Mouse (Mus musculus): ENCODE measurements around the gene Fbxo34.

DNA sequence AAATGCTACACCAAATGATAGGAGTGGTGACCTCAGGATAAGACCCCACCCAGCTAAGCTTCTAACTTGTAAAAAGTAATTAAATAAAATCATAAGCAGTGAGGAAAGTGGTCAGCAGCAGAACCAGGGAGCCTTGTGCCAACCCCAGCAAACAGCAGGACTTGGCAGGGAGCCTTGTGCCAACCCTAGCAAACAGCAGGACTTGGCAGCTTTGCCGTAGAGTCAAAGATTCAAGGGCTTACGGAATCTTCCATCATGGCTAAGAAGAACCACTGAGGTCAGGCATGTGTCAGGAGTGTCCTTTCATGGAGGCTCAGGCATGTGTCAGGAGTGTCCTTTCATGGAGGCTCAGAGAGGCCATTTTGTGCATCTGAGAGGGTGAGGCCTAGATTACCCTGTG is 127.9 kb downstream of the Fbxo34 start:
- TF ChIP-seq CTCF (IDR thresholded peaks at IDR 0.05; ENCODE audit: low read depth, low read length) (no peak), POLR2A (IDR thresholded peaks at IDR 0.05; ENCODE audit: extremely low read depth, insufficient read depth, low read length) (no peak)
